Mouse (Mus musculus): ENCODE data around the gene Rps6ka5. TPM values are rescaled to one million over a fixed set of nuclear protein-coding genes. Genes with fewer than 3 reads are reported as not detected.

The Rps6ka5 gene
- polyA plus RNA-seq, 1 experiment from 2014 or later = 9.0 TPM

- no peak for DNase-seq (ENCODE audit: low spot score)
Observed at GRCm38 (mm10) chr12:100605596-100605995, 121.2 kb downstream of the Rps6ka5 start.

GRCm38 (mm10) chr12:100604540-100604939 lies 122.2 kb downstream of the Rps6ka5 start:
- DNase-seq (ENCODE audit: low spot score) = peak; percentile 57

GRCm38 (mm10) chr12:100594700-100595099 lies 132.1 kb downstream of the Rps6ka5 start:
- DNase-seq (ENCODE audit: low spot score) = no peak

- no peak for DNase-seq (ENCODE audit: low spot score)
Observed at GRCm38 (mm10) chr12:100586601-100587000, 140.2 kb downstream of the Rps6ka5 start.

- no peak for DNase-seq (ENCODE audit: low spot score)
Observed at GRCm38 (mm10) chr12:100579221-100579620, 147.6 kb downstream of the Rps6ka5 start.

GRCm38 (mm10) chr12:100578291-100578690 lies 148.5 kb downstream of the Rps6ka5 start:
- DNase-seq (ENCODE audit: low spot score) = peak; percentile 39

- no peak for DNase-seq (ENCODE audit: low spot score)
Observed at GRCm38 (mm10) chr12:100575739-100576138, 151.0 kb downstream of the Rps6ka5 start.

- no peak for DNase-seq (ENCODE audit: low spot score)
Observed at GRCm38 (mm10) chr12:100570522-100571072, 156.2 kb downstream of the Rps6ka5 start.

- no peak for DNase-seq (ENCODE audit: low spot score)
Observed at GRCm38 (mm10) chr12:100568831-100569230, 158.0 kb downstream of the Rps6ka5 start.

GRCm38 (mm10) chr12:100568105-100568504 lies 158.7 kb downstream of the Rps6ka5 start:
- DNase-seq (ENCODE audit: low spot score) = no peak

- DNase-seq (ENCODE audit: low spot score) = no peak
Observed at GRCm38 (mm10) chr12:100567627-100568026, 159.2 kb downstream of the Rps6ka5 start.

- no peak for DNase-seq (ENCODE audit: low spot score)
Observed at GRCm38 (mm10) chr12:100553675-100554074, 173.1 kb downstream of the Rps6ka5 start.

GRCm38 (mm10) chr12:100551972-100552371 lies 174.8 kb downstream of the Rps6ka5 start:
- no peak for DNase-seq (ENCODE audit: low spot score)

GRCm38 (mm10) chr12:100544194-100544567 lies 182.6 kb downstream of the Rps6ka5 start:
- DNase-seq (ENCODE audit: low spot score) = peak; percentile 38

- DNase-seq (ENCODE audit: low spot score) = no peak
Observed at GRCm38 (mm10) chr12:100543437-100544193, 183.2 kb downstream of the Rps6ka5 start.

- no peak for DNase-seq (ENCODE audit: low spot score)
Observed at GRCm38 (mm10) chr12:100542494-100542893, 184.3 kb downstream of the Rps6ka5 start.

- DNase-seq (ENCODE audit: low spot score) = no peak
Observed at GRCm38 (mm10) chr12:100542076-100542475, 184.7 kb downstream of the Rps6ka5 start.

- no peak for DNase-seq (ENCODE audit: low spot score)
Observed at GRCm38 (mm10) chr12:100539158-100539714, 187.5 kb downstream of the Rps6ka5 start.

- DNase-seq (ENCODE audit: low spot score) = no peak
Observed at GRCm38 (mm10) chr12:100538445-100539157, 188.2 kb downstream of the Rps6ka5 start.

- no peak for DNase-seq (ENCODE audit: low spot score)
Observed at GRCm38 (mm10) chr12:100537091-100537490, 189.7 kb downstream of the Rps6ka5 start.

- no peak for DNase-seq (ENCODE audit: low spot score)
Observed at GRCm38 (mm10) chr12:100535028-100535427, 191.8 kb downstream of the Rps6ka5 start.

- DNase-seq (ENCODE audit: low spot score) = no peak
Observed at GRCm38 (mm10) chr12:100534028-100534427, 192.8 kb downstream of the Rps6ka5 start.
